Mouse (Mus musculus) C2C12 (cell line): Measurements from ENCODE around the gene Crnkl1.
"Not testable (repeated sequence)": the region's sequence is repeated elsewhere in the genome, so short reads cannot be mapped to it uniquely, and the experiment has no call there.

Experiments
- CTCF ChIP-seq: IDR thresholded peaks from one replicate; pipeline ENCODE4 v1.5.1; 2011; ENCODE audit not compliant: control insufficient read depth, insufficient read depth, insufficient read length
- MAX ChIP-seq: IDR thresholded peaks from one replicate; pipeline ENCODE4 v1.6.1; 2011; ENCODE audit warnings: mild to moderate bottlenecking, control low read depth
- MYOG ChIP-seq: IDR thresholded peaks from one replicate; pipeline ENCODE4 v1.6.1; 2011; ENCODE audit not compliant: control insufficient read depth, insufficient read length; ENCODE audit errors: extremely low read depth
- USF1 ChIP-seq: IDR thresholded peaks from one replicate; pipeline ENCODE4 v1.6.1; 2011; ENCODE audit warnings: low read depth, mild to moderate bottlenecking, control low read depth, moderate library complexity

- TF ChIP-seq CTCF, USF1, MYOG, MAX: not testable (repeated sequence)
These were observed 34.5 kb downstream of the Crnkl1 start for GRCm38 (mm10) chr2:145900318-145900717.
